Mouse (Mus musculus) bone marrow, adult 2 months (tissue): Measurements from ENCODE around the gene Sv2c. TPM values are rescaled to one million over a fixed set of nuclear protein-coding genes. Genes with fewer than 3 reads are reported as not detected.
A peak's percentile ranks its signal among the peaks of the same experiment; 100 is the strongest.
"Not testable (repeated sequence)": the region's sequence is repeated elsewhere in the genome, so short reads cannot be mapped to it uniquely, and the experiment has no call there.

Source experiments
- H3K27ac ChIP-seq: fragments of 200-500 bp; 2 replicates; pipeline ENCODE4 v1.5.1; 2012; ENCODE audit warnings: low read depth, mild to moderate bottlenecking, control low read depth, inconsistent platforms, low read length; ENCODE audit not compliant: control insufficient read depth, poor library complexity, insufficient read depth
- H3K4me1 ChIP-seq: fragments of 200-500 bp; 2 replicates; pipeline ENCODE4 v1.6.1; 2011; ENCODE audit warnings: low read length; ENCODE audit not compliant: control insufficient read depth, insufficient read depth
- H3K4me3 ChIP-seq: fragments of 200-500 bp; replicated peaks from 2 replicates; pipeline ENCODE3; 2011; ENCODE audit warnings: mild to moderate bottlenecking, low read depth, low read length, control low read depth; ENCODE audit not compliant: control insufficient read depth
- CTCF ChIP-seq: fragments of 200-500 bp; IDR thresholded peaks from 2 replicates; pipeline ENCODE4 v1.5.1; 2011; ENCODE audit warnings: low read length, control low read depth; ENCODE audit not compliant: control insufficient read depth, insufficient read depth
- POLR2A ChIP-seq: fragments of 200-500 bp; IDR thresholded peaks from 2 replicates; pipeline ENCODE4 v1.6.1; 2011; ENCODE audit warnings: low read depth, mild to moderate bottlenecking, control low read depth, low read length, borderline replicate concordance; ENCODE audit not compliant: control insufficient read depth
- WGBS: fragments of 180-500 bp; shearing (Covaris S2); methylation state at CpG from one replicate; pipeline ENCODE4 v1.1.7; 2018; 5-methylcytosine and 5-hydroxymethylcytosine counted together
- polyA plus RNA-seq: library from polyadenylated mRNA; stranded (reverse); fragments of >200 nt; gene quantifications from 2 replicates; pipeline ENCODE4 v1.2.4, GENCODE M21; 2011; ENCODE audit warnings: low replicate concordance; ENCODE audit not compliant: missing spikeins, insufficient read depth, insufficient read length

Gene Sv2c
- polyA plus RNA-seq, 1 experiment: not detected

DNA sequence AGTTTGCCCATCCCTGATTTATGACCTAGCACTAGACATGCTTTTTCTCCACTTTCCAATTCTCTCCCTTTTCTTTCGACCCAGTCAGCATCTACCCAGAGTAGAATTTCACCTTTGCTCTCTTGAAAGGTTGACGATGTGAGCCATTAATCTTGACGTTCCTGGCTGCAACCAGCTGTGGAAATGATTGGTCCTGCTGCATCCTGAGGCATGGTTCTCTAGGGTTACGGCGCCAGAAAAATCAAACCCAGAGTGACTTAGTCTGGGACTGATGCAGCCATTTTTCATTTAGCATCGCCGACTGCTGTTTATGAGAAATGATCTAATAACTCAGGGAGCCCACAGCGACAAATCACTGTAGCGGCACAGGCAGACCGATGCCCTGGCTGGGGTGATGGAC is 133.0 kb downstream of the Sv2c start:
- TF ChIP-seq CTCF: no peak
- TF ChIP-seq POLR2A: no peak
- no peak overlapping the region for H3K27ac ChIP-seq
- no peak overlapping the region for H3K4me3 ChIP-seq
- H3K4me1 ChIP-seq: no peaks in the 10 kb centered on the region
- 86% methylated on average over 10 of the region's 10 CpGs for WGBS

DNA sequence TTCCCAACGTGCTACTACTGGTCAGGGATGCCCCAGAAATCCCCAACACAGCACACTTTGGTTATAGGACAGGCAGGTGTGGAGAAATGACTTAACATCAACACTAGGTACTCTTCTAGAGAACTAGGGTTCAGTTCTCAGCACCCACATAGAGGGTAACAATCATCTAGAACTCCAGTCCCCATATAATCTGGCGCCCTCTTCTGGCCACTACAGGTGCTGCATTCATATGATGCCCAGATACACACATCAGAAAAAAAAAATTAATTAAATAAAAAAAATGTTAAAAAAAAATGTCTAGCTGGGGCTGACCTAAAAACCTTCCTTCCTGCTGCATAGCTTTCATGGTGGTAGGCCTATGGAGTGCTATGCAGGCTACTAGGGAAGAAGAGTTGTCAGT is 135.1 kb downstream of the Sv2c start:
- TF ChIP-seq POLR2A: no peak
- no peak for TF ChIP-seq CTCF
- no peaks in the 10 kb centered on the region for H3K4me1 ChIP-seq
- no peak overlapping the region for H3K27ac ChIP-seq
- no peak overlapping the region for H3K4me3 ChIP-seq
- 47% methylated on average over 2 of the region's 2 CpGs for WGBS

DNA sequence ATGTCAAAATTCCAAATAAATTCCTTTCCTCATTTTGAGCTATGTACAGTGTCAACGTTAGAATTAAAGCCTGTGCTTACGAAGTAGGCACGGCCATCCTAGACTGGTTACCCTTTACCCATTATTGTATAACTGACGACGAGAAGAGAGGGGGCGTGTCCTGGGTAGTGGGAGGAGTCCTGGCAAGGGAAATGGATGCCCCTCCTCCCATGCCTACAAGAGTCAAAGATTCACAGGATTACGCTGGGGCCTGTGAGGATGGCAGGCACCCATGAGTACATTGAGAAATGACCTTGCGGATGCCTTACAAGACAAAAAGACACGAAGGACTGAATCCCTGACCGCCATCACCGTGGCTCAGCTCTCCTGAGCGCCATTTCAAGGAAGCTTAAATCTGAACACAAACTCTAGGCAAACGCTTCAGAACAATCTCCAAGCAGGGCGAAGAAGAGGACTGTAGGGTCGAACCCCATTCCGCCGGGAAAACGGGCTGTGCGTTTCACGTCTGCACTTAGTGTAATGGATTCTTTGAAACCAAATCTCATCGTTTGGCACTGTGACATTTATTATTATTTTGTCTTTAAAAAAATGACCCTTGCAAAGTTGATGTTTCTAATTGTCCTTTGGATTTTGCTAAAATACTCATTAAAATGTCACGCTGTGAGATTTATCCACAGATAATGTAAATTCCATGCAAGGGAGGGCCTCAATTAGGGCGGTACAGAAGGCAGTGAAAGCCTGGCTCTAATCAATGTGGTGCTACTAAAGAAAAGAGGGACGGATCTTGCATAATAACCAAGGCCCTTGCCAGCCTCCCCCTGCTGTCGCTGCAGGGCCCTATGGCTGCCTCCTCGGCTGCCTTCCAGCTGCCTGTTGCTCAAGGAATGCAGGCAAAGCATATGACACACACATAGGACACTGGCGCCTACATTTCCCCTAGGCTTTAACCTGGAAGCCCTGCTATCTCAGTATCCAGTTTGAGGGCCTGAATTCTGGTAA is 137.4 kb downstream of the Sv2c start:
- H3K4me1 ChIP-seq: no peaks in the 10 kb centered on the region
- H3K4me3 ChIP-seq: no peak overlapping the region
- no peak overlapping the region for H3K27ac ChIP-seq
- TF ChIP-seq POLR2A (no peak), CTCF (no peak)
- 82% methylated on average over 27 of the region's 27 CpGs for WGBS

DNA sequence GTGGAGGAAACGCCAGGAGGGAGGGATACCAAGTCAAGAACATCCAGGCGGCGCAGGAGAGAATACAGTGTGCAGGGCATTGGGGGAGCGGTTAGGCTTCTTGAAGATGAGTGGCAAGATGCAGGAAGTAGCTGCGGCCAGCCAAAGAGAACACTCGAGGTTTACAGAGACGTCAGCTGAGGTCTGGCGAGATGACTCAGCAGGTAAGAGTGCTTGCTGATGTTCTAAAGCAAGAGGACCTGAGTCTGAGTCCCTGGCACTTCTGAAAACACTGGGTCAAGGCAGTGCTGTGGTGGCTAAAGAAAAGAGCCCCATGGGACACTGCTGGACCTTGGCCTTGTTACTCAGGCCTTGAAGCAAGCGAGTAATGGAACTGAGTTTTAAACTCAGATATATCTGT is 144.2 kb downstream of the Sv2c start:
- Histone ChIP-seq H3K4me3 (no peak overlapping the region), H3K4me1 (no peaks in the 10 kb centered on the region), H3K27ac (no peak overlapping the region)
- TF ChIP-seq CTCF (no peak), POLR2A (no peak)
- WGBS: 8% methylated on average over 9 of the region's 9 CpGs

DNA sequence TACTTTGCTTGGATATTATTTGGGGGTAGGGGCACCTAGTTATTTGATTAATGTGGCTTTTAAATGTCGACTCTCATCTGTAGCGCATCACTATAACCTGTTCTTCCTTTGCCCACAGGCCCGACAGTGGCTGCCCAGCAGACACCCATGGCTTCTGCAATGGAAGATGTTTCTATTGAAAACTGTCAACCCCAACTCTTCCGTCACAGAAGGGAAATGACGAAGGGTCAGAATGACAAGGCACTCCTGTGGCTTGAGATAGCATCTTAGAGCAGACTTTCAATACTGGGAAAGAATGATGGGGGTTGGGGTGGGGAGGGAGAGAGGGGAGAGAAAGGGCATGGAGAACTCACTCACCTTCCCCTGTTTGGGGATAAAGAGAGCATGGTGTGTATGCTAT is 145.2 kb downstream of the Sv2c start:
- no peak overlapping the region for H3K27ac ChIP-seq
- 42% methylated on average over 5 of the region's 5 CpGs for WGBS
- H3K4me3 ChIP-seq: no peak overlapping the region
- TF ChIP-seq CTCF: no peak
- no peak for TF ChIP-seq POLR2A
- H3K4me1 ChIP-seq: no peaks in the 10 kb centered on the region

DNA sequence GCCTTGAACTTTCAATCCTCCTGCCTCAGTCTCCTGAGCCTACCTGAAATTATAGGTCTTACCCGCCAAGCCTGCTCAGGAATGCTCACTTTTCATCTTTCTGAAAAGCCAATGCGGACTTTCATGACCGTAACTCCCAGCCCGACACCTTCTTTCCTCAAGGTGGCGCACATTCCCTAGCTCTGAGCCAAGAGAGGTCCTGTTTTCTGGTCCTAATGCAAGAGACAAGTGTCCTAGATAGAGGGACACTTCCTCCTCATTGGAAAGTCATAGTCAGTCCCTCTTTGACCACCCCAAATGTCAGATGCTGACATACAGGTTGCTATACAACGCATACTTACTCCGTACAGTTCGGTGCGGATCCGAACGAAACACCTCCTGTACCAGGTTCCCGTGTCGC is 146.0 kb downstream of the Sv2c start:
- no peaks in the 10 kb centered on the region for H3K4me1 ChIP-seq
- H3K27ac ChIP-seq: no peak overlapping the region
- 88% methylated on average over 13 of the region's 13 CpGs for WGBS
- no peak overlapping the region for H3K4me3 ChIP-seq
- TF ChIP-seq POLR2A (no peak), CTCF (peak; percentile 30; the same call in 1 of the 2 replicates)

DNA sequence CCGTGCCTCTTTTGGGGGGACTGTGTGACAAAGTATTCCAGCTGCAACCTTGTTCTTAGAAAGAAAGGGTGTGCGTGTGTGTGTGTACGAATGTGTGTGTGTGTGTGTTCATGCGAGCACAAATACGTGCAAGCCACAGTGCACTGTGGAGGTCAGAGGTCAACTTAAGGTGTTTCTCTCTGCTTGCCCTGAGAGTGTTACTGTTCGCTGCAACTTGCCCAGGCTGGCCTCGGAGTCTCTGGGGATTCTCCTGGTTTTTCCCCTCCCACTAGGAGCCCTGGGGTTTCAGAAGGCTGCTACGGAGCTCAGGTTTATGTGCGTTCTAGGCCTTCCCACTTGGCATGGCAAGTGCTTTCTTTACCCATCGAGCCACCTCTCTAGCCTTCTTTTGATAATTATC is 157.2 kb downstream of the Sv2c start:
- TF ChIP-seq CTCF (no peak), POLR2A (no peak)
- no peaks in the 10 kb centered on the region for H3K4me1 ChIP-seq
- no peak overlapping the region for H3K27ac ChIP-seq
- 90% methylated on average over 10 of the region's 10 CpGs for WGBS
- no peak overlapping the region for H3K4me3 ChIP-seq

DNA sequence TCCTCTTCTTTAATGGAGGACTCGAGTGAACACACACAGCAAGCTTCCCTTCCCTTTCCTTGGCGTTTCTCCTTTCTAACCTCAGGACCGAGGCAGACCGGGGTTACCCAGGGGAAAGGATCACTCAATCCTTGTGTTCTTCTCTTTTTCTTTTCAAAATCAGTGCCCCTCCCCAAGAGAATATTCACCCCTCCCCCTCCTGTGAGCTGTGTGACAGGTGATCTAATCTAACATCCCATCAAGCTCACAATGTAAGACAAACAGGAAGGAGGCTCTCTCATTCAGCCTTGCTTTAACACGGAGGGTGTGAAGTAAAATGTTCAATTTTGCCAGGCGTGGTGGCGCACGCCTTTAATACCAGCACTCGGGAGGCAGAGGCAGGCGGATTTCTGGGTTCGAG is 158.3 kb downstream of the Sv2c start:
- 79% methylated on average over 11 of the region's 11 CpGs for WGBS
- Histone ChIP-seq H3K27ac (no peak overlapping the region), H3K4me3 (no peak overlapping the region), H3K4me1 (no peaks in the 10 kb centered on the region)
- TF ChIP-seq CTCF (no peak), POLR2A (no peak)

DNA sequence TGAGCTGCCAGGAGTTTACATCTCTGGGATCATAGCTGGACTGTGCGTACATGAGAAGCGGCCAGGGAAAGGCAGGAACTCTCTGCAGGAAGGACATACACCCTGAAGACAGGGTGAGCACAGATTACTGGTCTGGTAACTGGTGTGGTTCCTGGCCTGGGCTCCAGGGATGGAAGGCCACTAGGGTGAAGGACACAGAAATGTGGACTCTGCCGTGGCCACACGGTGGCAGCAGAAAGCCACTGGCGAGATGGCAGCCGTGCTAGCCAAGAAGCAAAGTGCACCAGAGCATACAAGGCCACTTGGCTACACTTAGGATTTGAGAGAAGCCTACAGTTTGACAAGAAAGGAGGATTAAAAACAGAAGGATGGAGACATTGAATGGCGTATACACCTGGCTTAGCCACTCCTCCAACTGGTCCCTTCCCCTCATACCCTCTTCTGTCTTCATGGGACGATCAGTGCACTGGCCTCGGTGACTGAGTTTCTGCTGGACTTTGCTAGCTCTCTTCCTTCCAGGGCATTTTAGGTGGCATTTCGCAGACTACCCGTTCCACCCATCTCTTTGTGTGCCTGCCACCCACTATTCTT is 158.9 kb downstream of the Sv2c start:
- TF ChIP-seq POLR2A: no peak
- peak; percentile 95 for TF ChIP-seq CTCF
- no peak overlapping the region for H3K27ac ChIP-seq
- no peak overlapping the region for H3K4me3 ChIP-seq
- WGBS: 50% methylated on average over 11 of the region's 11 CpGs
- no peaks in the 10 kb centered on the region for H3K4me1 ChIP-seq

DNA sequence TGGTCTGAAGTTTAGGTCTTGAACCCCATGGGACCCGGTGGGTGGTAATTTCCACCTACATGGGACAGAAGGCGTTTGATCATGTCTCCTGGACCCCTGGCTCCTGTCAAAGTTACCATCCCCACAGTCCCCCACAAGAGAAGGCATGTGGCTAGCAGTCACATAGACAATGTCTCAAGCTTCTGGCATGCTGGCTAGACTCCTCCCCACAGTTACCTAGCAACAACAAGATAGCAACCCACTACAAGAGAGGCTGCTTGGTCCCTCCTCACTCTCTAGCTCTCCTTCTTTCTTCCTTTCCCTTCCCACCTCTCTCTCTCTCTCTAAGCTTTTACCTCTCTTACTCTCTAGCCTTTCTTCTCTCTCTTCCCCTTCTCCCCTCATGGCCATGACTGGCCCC is 164.3 kb downstream of the Sv2c start:
- 79% methylated on average over 2 of the region's 2 CpGs for WGBS
- H3K4me1 ChIP-seq, H3K27ac ChIP-seq, H3K4me3 ChIP-seq: not testable (repeated sequence)
